Mouse (Mus musculus): ENCODE data around the gene Ski. TPM values are rescaled to one million over a fixed set of nuclear protein-coding genes. Genes with fewer than 3 reads are reported as not detected.

Ski gene
- total RNA-seq, 2 experiments from 2014 or later: 89.2 to 89.6 TPM

GRCm38 (mm10) chr4:155236737-155237385, 14.5 kb upstream of the Ski start:
- intact Hi-C loops (cut with DNase I): no loop called here
- no peak for DNase-seq

- DNase-seq: peak; percentile 97
- intact Hi-C loops (cut with DNase I): no loop called here
These were observed 13.1 kb upstream of the Ski start for GRCm38 (mm10) chr4:155235311-155236119.

GRCm38 (mm10) chr4:155234371-155235310, 12.2 kb upstream of the Ski start:
- no peak for DNase-seq
- intact Hi-C loops (cut with DNase I): no loop called here

GRCm38 (mm10) chr4:155233878-155234277, 11.5 kb upstream of the Ski start:
- peak; percentile 92 for DNase-seq
- intact Hi-C loops (cut with DNase I): no loop called here

DNA sequence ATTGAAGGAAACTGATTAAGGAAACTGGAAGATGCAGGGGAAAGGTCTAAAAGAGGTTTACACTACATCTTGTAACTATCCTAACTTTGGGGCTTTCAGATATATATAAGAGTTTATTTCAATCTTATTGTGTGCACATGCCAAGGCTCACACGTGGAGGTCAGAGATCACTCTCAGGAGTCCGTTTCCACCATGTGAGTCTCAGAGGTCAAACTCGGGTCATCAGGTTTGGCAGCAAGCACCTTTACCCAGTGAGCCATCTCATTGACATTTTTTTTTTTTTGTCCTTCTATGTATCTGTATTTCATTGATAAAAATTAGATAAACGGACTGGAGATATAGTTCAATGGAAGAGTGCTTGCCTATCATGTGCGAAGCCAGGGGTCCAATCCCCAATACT, 6.1 kb upstream of the Ski start:
- intact Hi-C loops (cut with DNase I): no loop called here
- DNase-seq: no peak

- no peak for DNase-seq
- intact Hi-C loops (cut with DNase I): no loop called here
These were observed 5.6 kb upstream of the Ski start for GRCm38 (mm10) chr4:155227986-155228385.

- intact Hi-C loops (cut with DNase I): no loop called here
These were observed 3.5 kb upstream of the Ski start for GRCm38 (mm10) chr4:155225918-155226317.

GRCm38 (mm10) chr4:155223594-155224528, 1.5 kb upstream of the Ski start:
- intact Hi-C loops (cut with DNase I): no loop called here
- no peak for DNase-seq

More at GRCm38 (mm10) chr4:155225918-155226317, 3.5 kb upstream of the Ski start:
- no peak for DNase-seq

DNA sequence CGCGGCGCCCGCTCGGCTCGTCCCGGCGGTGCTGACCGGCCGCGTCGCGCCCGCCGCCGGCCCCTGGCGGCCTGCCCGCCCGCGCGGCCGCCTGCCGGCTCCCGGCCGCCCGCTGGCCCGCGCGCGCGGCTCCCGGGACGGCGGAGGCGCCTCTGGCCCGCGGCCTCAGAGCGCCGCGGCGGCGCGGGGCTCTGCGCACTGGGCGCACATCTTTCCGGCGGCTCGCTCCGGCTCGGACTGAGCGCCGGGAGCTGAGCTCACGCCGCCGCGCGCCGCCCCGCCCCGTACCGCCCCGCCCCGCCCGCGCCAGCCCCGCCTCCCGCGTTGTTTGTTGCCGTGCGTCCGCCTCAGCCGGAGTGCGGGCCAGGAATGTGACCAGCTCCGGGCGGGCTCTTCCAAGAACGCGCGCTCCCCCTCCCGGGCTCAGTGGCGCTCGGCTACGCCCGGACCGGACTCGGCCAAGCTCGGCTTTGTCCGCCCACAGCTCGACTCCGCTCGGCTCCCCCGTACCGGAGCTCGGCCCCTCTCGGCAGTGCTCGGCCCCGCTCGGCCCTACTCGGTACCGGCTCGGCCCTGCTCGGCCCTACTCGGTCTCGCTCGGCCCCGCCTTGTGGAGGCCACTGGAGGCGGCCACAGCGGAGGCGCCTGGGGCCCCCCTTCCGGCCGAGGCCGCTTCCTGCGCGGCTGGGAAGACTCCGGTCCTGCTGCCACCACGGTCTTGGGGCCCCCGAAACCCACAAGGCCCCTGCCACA, 625 bp upstream of the Ski start:
- DNase-seq: peak; percentile 100
- intact Hi-C loops (cut with DNase I): no loop called here

- intact Hi-C loops (cut with DNase I): loop anchor here (2.0 kb wide), 2 partner anchors 27 to 71 kb away; partner anchors contain the start of gene Faap20
- peak; percentile 79 to 83 for DNase-seq
These were observed 517 bp downstream of the Ski start for GRCm38 (mm10) chr4:155221599-155222551.

- intact Hi-C loops (cut with DNase I): loop anchor here (2.0 kb wide), 2 partner anchors 28 to 70 kb away; partner anchors contain the start of gene Faap20
- DNase-seq: no peak
These were observed 1.3 kb downstream of the Ski start for GRCm38 (mm10) chr4:155221106-155221505.

DNA sequence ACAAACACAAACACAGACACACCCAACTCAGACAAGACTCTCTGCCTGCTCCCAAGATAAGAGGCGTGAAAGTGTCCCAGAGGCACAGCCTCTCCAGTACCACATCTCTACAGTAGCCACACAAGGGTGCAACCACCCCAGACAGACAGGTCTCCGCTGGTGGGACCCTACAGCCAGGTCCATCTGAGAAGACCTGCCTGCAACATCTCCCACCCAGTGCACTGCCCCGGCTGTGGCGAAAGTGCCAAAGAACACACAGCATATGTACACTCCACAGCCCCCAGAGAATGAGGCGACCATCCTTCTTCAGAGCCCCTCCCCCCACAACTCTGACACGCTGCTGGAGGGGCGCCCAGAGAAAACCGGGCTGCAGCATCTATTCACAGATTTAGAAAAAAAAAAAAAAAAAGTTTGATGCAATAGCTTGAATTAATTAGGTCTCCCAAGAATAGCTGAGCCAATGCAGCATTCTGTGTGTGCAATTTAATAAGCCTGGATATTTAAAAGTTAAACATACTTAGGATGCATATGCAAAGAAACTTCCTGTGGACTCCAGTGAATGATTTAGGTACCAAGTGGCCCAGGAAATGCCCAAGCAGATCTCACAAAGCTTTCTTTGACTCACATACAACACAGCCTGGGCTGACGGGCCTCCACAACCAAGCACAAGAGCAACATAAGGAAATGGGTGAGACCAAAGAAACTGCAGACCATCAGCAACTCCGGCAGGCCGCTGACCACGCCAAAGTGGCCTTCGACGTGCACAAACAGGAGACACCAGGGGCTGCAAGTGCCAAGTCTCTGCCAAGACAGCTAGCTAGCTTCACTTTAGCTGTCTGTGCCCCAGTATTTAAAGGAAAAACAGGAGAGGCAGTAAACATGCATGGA, 1.9 kb downstream of the Ski start:
- intact Hi-C loops (cut with DNase I): loop anchor here (2.0 kb wide), 2 partner anchors 28 to 70 kb away; partner anchors contain the start of gene Faap20
- DNase-seq: peak in 1 of 2 experiments; percentile 63

GRCm38 (mm10) chr4:155219271-155220212, 2.9 kb downstream of the Ski start:
- intact Hi-C loops (cut with DNase I): loop anchor here (2.0 to 5.0 kb wide), 3 partner anchors 29 to 69 kb away; partner anchors contain the start of gene Faap20
- DNase-seq: no peak

DNA sequence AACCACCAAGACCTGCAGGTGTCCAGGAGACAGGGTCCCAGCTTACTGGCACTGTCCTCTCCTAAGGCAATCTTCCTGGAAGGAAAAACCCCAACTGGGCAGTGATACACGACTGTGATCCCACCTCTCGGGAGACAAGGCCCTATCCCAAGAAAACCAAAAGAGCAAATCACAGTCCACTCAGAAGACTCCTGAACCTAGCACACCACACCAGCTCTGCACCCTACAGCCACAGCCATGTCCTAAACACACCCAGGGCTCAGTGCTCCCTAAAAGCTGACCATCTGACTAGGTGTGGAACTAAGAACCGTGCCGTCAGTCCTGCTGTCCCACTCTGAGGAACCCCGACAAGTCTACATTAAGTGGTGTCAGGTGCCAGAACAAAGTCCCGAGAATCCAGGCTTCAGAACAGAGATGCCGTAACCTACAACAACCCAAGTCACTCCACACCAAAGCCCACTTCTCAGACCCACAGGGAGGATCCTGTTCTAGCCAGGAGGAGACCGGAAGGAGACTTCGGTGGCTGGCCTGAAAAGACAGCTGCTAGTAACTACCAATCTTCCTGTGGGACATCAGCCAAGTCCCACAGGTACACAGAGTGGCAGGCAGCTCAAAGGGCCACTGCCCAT, 4.2 kb downstream of the Ski start:
- intact Hi-C loops (cut with DNase I): loop anchor here (5.0 kb wide), 1 partner anchor 41 kb away; no protein-coding TSS in a partner anchor
- no peak for DNase-seq
